10 mouse cellular contexts compared by ENCODE assay signal in genomic region chr17:71089781-71090480, GRCm38 (mm10).
DNase-seq lines count a peak whose midpoint lies in the region; ATAC-seq and TF ChIP-seq lines count a peak whose summit lies in the region.
"Had no signal": no experiment of that assay in that cellular context is flagged by ENCODE, and none has a peak within 500 bp of the region (broad histone marks: within the 10 kb centered on the region; RNA-seq: fewer than 3 reads in every experiment).

No protein-coding gene starts in this region.

- H3K36me3 ChIP-seq in heart, adult 2 months (ENCODE audit: control insufficient read depth, insufficient read depth, low read length) = no peaks in the 10 kb centered on the region; the same call in none of the 2 replicates
- H3K36me3 ChIP-seq in forebrain, embryonic 15.5 days = no peaks in the 10 kb centered on the region
- H3K36me3 ChIP-seq: embryonic facial prominence, embryonic 13.5 days; limb, embryonic 15.5 days had no signal

- TF ChIP-seq EP300 in heart, adult 2 months (IDR thresholded peaks at IDR 0.05; ENCODE audit: insufficient read depth, low read depth, low read length) = no peak

- no peaks in the 10 kb centered on the region for H3K27me3 ChIP-seq in heart, adult 2 months (ENCODE audit: control insufficient read depth, insufficient read depth, low read length)
- no peaks in the 10 kb centered on the region for H3K27me3 ChIP-seq in forebrain, embryonic 15.5 days
- H3K27me3 ChIP-seq: embryonic facial prominence, embryonic 13.5 days; limb, embryonic 15.5 days had no signal

- no peak overlapping the region for H3K4me2 ChIP-seq in forebrain, embryonic 15.5 days (replicated peaks)
- H3K4me2 ChIP-seq: embryonic facial prominence, embryonic 13.5 days; limb, embryonic 15.5 days had no signal

- TF ChIP-seq CTCF in heart, adult 2 months (IDR thresholded peaks at IDR 0.05) = no peak

- no peaks in the 10 kb centered on the region for H3K79me2 ChIP-seq in heart, adult 2 months (replicated peaks; ENCODE audit: control insufficient read depth, insufficient read depth, low read length)

- intact Hi-C loops in heart, adult 2 months (cut with DNase I) = no loop called here
- intact Hi-C loops in heart, postnatal 25 days (cut with DNase I) = no loop called here

- H3K4me1 ChIP-seq in heart, adult 2 months (ENCODE audit: control insufficient read depth, insufficient read depth, low read length) = peaks cover 2% of the 10 kb centered on the region
- H3K4me1 ChIP-seq in forebrain, embryonic 15.5 days = no peaks in the 10 kb centered on the region

- no peaks in the 10 kb centered on the region for H3K9me3 ChIP-seq in forebrain, embryonic 15.5 days
- H3K9me3 ChIP-seq: embryonic facial prominence, embryonic 13.5 days; limb, embryonic 15.5 days had no signal

- WGBS in heart, adult 2 months = 77% methylated on average over 11 of the region's 11 CpGs
- 85% methylated on average over 11 of the region's 11 CpGs for WGBS in forebrain, embryonic 15.5 days

- no peak for ATAC-seq in forebrain, embryonic 15.5 days (replicated peaks)

- no peak for DNase-seq in heart, adult 2 months
- no peak for DNase-seq in heart, postnatal 25 days (ENCODE audit: low spot score)
- DNase-seq in A20 (ENCODE audit: low read depth, low spot score) = peak; percentile 89
- peak; percentile 78 to 91 for DNase-seq in kidney, postnatal 25 days
- DNase-seq in lung, postnatal 10 days = peak; percentile 50
- DNase-seq in right cerebral cortex, postnatal 14 days = no peak
- DNase-seq in MN1 (ENCODE audit: low spot score) = no peak

- H3K27ac ChIP-seq in heart, adult 2 months = peak overlapping the region; percentile 18; the same call in 1 of the 2 replicates
- no peak overlapping the region for H3K27ac ChIP-seq in forebrain, embryonic 15.5 days (replicated peaks)
- H3K27ac ChIP-seq: embryonic facial prominence, embryonic 13.5 days; limb, embryonic 15.5 days had no signal

- no peak overlapping the region for H3K4me3 ChIP-seq in heart, adult 2 months
- H3K4me3 ChIP-seq in forebrain, embryonic 15.5 days = no peak overlapping the region
- H3K4me3 ChIP-seq: embryonic facial prominence, embryonic 13.5 days; limb, embryonic 15.5 days had no signal

- no peak overlapping the region for H3K9ac ChIP-seq in heart, adult 2 months (ENCODE audit: low read depth, low read length)
- no peak overlapping the region for H3K9ac ChIP-seq in forebrain, embryonic 15.5 days (replicated peaks)
- H3K9ac ChIP-seq: embryonic facial prominence, embryonic 13.5 days; limb, embryonic 15.5 days had no signal

- TF ChIP-seq POLR2A in heart, adult 2 months (IDR thresholded peaks at IDR 0.05; ENCODE audit: insufficient read depth, low read depth, low read length) = no peak

Comparison
In these comparisons a context has a peak if more than half of its experiments do, and no peak if none do; other contexts are left out.
1. DNase-seq: peak in A20 (single experiment), kidney, postnatal 25 days (2 of 2) and lung, postnatal 10 days (single experiment); none in heart, adult 2 months (0 of 2), heart, postnatal 25 days (single experiment), right cerebral cortex, postnatal 14 days (single experiment) and MN1 (single experiment).